Mouse (Mus musculus) cerebellum, adult 11 months (tissue): ENCODE measurements around the gene Sh3bp4.

ENCODE experiments used
- DNase-seq: peaks from one replicate; pipeline ENCODE4 v3.0.0; 2022

Sh3bp4 gene

DNA sequence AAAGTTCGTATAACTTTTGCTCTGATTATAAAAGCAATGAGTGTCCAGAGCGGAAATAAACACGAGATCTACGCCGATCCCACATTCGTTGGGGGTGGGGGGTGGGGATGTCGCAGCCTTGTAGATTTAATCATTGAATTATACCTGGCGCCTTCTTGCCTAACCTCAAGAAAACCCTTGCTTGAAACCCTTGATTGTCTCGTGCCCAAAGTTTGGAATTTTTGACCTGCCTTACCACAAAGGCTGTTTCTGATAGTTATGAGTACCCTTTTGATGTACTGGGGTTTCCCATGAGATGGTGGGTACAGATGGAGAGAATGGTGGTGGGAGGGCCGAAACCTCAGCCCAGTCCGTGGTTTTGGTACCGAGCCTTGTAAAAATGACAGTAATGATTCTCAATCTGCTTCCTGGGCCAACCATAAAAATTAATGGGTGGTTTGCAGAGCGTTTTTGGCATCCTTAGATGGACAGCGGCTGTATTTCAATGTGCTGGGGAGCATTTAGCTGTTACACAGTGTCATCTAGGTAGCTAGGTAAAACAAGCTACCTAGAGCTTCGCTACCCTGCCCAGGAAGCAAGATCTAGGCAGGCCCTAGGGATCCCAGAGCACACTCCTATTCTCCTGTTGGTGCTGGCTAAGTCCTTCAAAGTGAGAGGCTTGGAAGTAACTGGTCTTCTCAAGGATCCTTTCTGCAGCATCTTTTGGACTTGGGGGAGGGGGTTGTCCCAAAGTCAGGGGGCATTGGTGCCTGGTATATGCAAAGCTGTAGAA is 1.3 kb downstream of the Sh3bp4 start:
- no peak for DNase-seq

- no peak for DNase-seq
Observed at GRCm38 (mm10) chr1:89072143-89072990, 2.2 kb downstream of the Sh3bp4 start.

- no peak for DNase-seq
Observed at GRCm38 (mm10) chr1:89073291-89073846, 3.2 kb downstream of the Sh3bp4 start.

- no peak for DNase-seq
Observed at GRCm38 (mm10) chr1:89074678-89075077, 4.5 kb downstream of the Sh3bp4 start.

- no peak for DNase-seq
Observed at GRCm38 (mm10) chr1:89075120-89075519, 4.9 kb downstream of the Sh3bp4 start.

- no peak for DNase-seq
Observed at GRCm38 (mm10) chr1:89076777-89077176, 6.6 kb downstream of the Sh3bp4 start.

DNA sequence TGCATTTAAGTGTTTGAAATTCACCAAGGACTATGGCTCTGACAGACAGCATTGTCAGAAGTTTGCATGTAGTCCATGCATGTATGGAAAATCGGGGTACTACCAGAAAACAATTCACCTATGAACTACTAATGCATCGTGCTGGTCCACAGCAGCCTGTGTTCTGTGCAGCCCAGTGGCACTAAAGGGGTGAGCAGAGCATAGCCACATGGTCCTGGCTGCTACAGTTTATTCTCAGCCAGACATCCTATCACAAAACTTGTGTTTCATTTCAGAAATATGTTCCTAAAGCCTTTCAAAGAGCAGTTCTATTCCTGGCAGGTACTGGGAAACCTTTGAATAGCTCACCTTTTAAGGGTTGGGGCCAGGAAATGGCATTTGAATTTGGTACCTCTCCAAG is 8.0 kb downstream of the Sh3bp4 start:
- DNase-seq: no peak

GRCm38 (mm10) chr1:89078730-89079129 is 8.5 kb downstream of the Sh3bp4 start:
- DNase-seq: no peak

DNA sequence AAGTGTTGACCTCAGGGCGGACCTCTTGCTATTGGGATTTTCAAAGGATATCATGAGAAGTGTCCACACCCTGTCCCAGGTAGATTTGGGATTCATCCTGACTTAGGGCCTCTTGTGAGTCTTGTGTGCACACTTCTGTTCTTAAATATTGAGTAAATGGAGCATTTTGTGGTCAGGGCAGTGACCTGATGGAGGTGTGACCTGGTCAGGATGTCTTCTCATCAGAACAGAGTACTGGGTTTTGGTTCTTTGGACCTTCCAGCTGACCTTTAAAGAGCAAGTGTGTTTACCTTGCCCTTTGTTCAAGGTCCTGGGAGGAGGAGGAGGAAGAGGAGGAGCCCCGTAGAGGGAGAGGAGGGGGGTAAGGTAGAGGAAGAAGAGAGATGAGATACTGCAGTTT is 9.0 kb downstream of the Sh3bp4 start:
- DNase-seq: no peak

DNA sequence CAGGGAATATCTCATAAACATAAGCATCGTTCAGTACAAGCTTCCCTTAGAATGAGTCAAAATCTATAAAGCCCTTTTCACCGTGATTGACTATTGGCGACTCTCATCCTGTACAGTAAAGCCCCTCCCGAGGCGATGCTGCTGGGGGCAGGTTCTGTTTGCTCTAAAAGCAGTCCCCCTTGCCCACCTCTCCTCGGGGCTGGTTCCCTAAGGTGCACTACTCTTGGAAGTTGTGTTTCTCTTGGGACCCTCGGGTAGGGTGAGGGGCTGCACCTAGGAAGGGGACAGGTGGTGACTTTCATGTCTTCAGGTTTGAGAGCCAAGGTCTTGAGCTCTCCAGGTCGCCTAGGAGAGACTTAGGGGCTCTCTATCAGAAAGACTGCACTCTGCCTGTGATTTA is 10.2 kb downstream of the Sh3bp4 start:
- DNase-seq: no peak

GRCm38 (mm10) chr1:89080795-89081194 is 10.6 kb downstream of the Sh3bp4 start:
- DNase-seq: no peak

DNA sequence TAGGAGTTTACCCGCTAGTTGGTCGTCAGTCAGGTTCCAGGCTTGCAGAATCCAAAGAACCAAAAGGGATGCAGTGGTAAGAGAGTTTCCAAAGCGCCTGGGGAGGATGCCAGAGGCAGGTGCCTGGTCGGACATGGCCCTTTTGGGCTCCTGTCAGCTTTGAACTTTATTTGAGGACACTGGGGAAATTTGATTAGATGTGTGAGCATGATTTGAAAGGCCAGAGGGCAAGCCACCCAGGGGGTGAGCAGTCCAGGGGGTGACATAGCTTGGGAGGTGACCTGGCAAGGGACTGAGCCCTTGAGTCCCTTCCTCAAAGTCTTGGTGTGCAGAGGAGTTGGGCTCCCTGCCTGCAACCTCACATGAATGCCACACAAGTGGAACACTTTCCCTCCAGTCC is 11.2 kb downstream of the Sh3bp4 start:
- DNase-seq: no peak

DNA sequence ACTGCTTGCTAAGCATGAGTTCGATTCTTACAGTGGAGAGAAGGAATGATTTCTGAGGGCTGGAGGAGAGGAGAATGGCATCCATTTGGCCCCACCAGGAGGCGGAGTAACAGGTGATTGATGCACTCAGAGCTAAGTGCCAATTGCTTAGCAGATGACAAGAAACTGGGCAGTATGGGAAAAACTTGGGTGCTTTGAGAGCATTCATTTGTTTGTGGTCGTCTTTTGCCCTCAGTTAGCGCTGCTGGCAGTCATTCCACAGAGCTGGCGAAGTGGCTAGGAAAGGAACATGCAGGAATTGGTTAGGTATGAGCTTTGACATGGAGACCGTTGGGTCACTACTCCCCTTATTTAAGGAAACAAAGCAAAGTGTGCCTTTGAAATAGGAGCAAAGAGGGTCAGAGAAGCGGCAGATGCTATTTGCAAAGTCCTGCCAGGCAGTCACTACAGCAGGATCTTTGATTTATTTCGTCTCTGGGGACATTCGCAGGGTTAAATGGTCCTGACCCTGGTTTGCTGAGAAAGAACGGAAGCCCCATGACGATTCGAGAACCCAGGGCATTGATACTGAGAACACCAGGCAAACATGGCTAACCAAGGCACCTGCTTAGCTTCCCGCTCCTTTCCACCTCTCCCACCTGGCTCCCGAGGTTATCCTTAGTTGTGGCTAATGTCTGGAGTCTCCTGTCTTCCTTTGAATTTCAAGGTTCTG is 12.1 kb downstream of the Sh3bp4 start:
- no peak for DNase-seq

DNA sequence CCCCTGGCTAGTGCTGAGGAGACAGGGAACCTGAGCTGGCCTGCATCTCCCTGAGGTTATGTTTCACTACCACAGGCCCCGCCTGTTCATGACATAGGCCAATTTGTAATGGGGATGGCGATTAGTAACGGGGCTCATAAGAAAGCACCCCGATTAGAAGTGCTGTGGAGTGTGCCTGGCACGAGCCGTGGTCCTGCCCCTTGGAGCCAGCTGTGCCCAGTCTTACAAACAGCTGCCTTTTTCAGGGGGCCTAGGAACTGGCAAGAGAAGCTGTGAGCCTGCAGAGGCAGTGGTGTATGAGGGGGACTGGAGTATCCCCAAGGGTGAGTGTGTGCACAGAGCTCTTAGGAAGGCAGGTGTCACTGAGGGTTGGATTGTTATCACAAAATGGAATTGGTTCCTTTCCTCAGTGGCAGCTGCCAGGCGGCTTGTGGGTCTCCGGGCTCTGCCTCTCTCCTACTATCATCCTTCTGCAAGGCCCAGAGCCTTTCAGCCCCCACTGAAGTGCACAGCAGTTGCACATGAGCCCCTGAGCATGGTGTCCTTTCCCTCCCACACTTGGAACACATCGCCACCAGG is 16.4 kb downstream of the Sh3bp4 start:
- DNase-seq: no peak

- no peak for DNase-seq
Observed at GRCm38 (mm10) chr1:89088144-89088543, 17.9 kb downstream of the Sh3bp4 start.

- no peak for DNase-seq
Observed at GRCm38 (mm10) chr1:89088748-89089288, 18.6 kb downstream of the Sh3bp4 start.

DNA sequence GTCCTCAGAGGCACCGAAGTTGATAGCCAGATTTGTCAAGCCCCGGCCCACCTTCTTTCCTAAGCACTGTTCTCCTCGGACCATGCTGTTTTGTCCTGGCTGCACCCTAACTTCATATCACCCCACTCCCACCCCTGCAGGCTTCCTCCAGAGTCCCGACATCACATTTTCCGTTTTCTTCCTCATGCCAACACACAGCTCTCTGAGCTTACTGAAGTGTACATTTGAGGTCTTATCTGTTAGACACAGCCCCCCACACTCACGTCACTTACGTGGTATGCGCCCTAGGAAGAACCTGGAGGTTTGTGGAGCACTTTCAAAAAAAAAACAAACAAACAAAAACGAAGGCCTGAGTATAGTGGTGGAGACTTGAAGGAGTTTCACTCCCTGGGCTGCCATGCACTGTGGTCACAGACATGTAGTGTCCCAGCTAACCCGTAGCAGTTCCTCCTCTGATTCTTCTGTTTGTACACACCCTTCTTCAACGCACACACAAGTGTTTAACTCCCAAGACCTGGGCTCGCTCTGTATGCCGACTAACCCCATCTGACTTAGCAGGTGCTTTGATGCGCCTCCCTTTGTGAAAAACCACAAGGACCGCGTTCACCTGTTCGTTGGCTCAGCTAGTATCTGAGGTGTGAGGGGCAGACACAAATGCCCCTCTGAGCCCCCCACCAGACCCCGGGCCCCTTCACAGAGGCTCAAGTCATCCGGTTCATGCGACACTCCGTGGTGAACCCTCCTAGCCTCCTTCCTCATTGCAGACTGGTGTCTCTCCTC is 19.8 kb downstream of the Sh3bp4 start:
- no peak for DNase-seq

- DNase-seq: no peak
Observed at GRCm38 (mm10) chr1:89090676-89091075, 20.5 kb downstream of the Sh3bp4 start.

DNA sequence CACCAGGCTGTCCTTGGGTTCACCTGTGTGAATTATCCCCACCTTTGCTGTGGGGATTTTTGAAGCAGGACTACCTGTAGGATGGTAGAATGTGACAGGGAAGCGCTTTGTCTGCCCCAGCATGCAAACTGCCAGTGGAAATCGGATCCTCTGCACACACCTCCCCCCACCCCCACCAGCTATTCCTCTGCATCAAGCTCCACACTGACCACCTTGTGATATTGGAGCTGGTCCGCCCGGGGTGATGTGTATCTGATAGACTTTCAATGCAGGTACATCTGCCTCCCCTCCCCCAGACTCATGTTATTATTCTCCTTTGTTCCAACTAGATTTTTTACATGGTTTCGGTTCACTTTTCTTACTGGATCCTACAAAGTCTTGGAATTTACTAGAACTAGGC is 21.8 kb downstream of the Sh3bp4 start:
- no peak for DNase-seq

DNA sequence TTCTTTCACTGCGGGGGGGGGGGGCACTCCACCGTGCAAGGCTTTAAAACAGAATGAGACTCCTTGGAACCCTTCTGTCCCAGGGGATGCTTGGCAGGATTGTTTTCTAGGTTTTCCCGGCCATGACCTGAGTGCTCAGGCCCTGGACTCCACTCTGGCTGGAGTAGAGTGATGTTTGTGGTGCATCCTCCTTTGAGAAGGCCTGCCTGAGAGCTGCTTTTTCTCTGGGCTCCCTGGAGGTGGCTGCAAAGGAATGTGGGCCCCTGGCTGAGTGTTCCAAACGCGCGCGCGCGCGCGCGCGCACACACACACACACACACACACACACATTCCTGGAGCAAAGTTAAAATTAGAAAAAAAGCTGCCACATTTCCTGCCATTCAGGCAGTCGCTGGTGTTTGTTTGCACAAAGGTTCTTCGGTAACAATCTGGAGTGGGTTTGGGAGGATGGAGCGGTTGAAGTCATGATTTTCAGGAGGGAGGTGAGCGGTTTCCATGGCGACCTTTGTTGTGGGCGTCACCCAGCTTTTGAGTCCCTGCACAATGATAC is 22.3 kb downstream of the Sh3bp4 start:
- no peak for DNase-seq

DNA sequence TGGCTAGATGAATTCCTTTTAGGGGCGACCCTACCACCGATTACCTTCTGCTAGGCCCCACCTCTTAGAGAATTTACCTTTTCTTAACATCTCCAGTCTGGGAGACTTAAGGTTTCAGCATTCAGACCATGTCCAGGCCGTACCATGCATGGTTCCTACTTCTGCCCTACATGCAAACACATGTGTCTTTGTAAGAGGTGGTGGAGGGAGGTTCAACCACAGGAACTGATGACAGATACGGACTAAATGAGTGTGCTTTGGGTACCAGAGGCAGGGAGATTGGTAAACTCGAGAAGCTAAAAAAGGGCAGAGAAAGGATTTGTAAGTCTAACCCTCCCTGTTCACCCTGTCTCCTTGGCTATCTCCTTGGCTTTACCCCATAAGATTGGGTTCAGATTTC is 23.5 kb downstream of the Sh3bp4 start:
- DNase-seq: no peak
